Mouse (Mus musculus) embryonic facial prominence, embryonic 11.5 days (tissue): ENCODE measurements around the gene Dcst1. TPM values are rescaled to one million over a fixed set of nuclear protein-coding genes. Genes with fewer than 3 reads are reported as not detected.

Source experiments
- ATAC-seq: fragments of 200-750 bp; cut with Nextera tagmentation; replicated peaks from 2 replicates; pipeline ENCODE4 v1.8.0; 2017; ENCODE audit warnings: low read depth; ENCODE audit not compliant: insufficient number of reproducible peaks, low FRiP score, low TSS enrichment
- DNase-seq: peaks from one replicate; pipeline ENCODE4 v3.0.0-alpha.2; 2015; ENCODE audit warnings: low spot score
- H3K27ac ChIP-seq: fragments of 300-500 bp; sonication (generic); replicated peaks from 2 replicates; pipeline ENCODE4 v1.5.1; 2014; ENCODE audit warnings: mild to moderate bottlenecking, low read depth, low read length, control low read depth
- H3K27me3 ChIP-seq: fragments of 300-500 bp; sonication (generic); 2 replicates; pipeline ENCODE4 v1.6.1; 2014; ENCODE audit warnings: mild to moderate bottlenecking, low read length, moderate library complexity, mixed read lengths; ENCODE audit not compliant: control insufficient read depth, insufficient read depth
- H3K36me3 ChIP-seq: fragments of 300-500 bp; sonication (generic); replicated peaks from 2 replicates; pipeline ENCODE4 v1.6.1; 2014; ENCODE audit warnings: low read depth, mild to moderate bottlenecking, low read length, moderate library complexity, mixed read lengths; ENCODE audit not compliant: control insufficient read depth, insufficient read depth
- H3K4me1 ChIP-seq: fragments of 300-500 bp; sonication (generic); 2 replicates; pipeline ENCODE4 v1.6.1; 2014; ENCODE audit warnings: low read length, mixed read lengths; ENCODE audit not compliant: control insufficient read depth, insufficient read depth
- H3K4me2 ChIP-seq: fragments of 300-500 bp; sonication (generic); 2 replicates; pipeline ENCODE4 v1.6.1; 2014; ENCODE audit warnings: low read depth, mild to moderate bottlenecking, control low read depth, low read length, moderate library complexity
- H3K4me3 ChIP-seq: fragments of 300-500 bp; sonication (generic); 2 replicates; pipeline ENCODE4 v1.5.1; 2014; ENCODE audit warnings: low read depth, low read length, control low read depth
- H3K9ac ChIP-seq: fragments of 300-500 bp; sonication (generic); replicated peaks from 2 replicates; pipeline ENCODE4 v1.6.1; 2014; ENCODE audit warnings: mild to moderate bottlenecking, control low read depth, low read length
- H3K9me3 ChIP-seq: fragments of 300-500 bp; sonication (generic); replicated peaks from 2 replicates; pipeline ENCODE4 v1.6.1; 2016; ENCODE audit warnings: mild to moderate bottlenecking, low read length, inconsistent platforms, mixed read lengths; ENCODE audit not compliant: control insufficient read depth
- WGBS: fragments of 180-500 bp; shearing (Covaris S2); extraction: QIAGEN DNeasy Blood & Tissue Kit; methylation state at CpG from one replicate; pipeline ENCODE4 v1.1.7; 2014; 5-methylcytosine and 5-hydroxymethylcytosine counted together
- polyA plus RNA-seq: library from polyadenylated mRNA; unstranded; fragments of >200 nt; fragmentation: Nextera tagmentation; extraction: Ambion mirVana; gene quantifications from 2 replicates; pipeline ENCODE4 v1.2.1, GENCODE M21; 2014

Gene Dcst1
- polyA plus RNA-seq, 1 experiment from 2014 or later, result not detected

- DNase-seq, result no peak
- Histone ChIP-seq H3K9ac (no peak overlapping the region), H3K36me3 (no peaks in the 10 kb centered on the region), H3K27ac (no peak overlapping the region), H3K4me1 (no peaks in the 10 kb centered on the region), H3K4me2 (no peak overlapping the region), H3K4me3 (no peak overlapping the region), H3K9me3 (no peaks in the 10 kb centered on the region), H3K27me3 (no peaks in the 10 kb centered on the region; the same call in 1 of the 2 replicates)
- 60% methylated on average over 6 of the region's 6 CpGs for WGBS
- ATAC-seq, result no peak
These were observed 60.6 kb downstream of the Dcst1 start for GRCm38 (mm10) chr3:89304440-89304839.

- Histone ChIP-seq H3K36me3 (no peaks in the 10 kb centered on the region), H3K4me1 (no peaks in the 10 kb centered on the region), H3K4me2 (no peak overlapping the region), H3K9ac (no peak overlapping the region), H3K4me3 (no peak overlapping the region), H3K9me3 (no peaks in the 10 kb centered on the region), H3K27me3 (no peaks in the 10 kb centered on the region; the same call in 1 of the 2 replicates), H3K27ac (no peak overlapping the region)
- WGBS, result 62% methylated on average over 2 of the region's 2 CpGs
- ATAC-seq, result no peak
- DNase-seq, result no peak
These were observed 64.5 kb downstream of the Dcst1 start for GRCm38 (mm10) chr3:89300514-89300913.

Other genes with a start within 250 kb of the Dcst1 start
- gene Pklr, start 229.1 kb downstream of the Dcst1 start, polyA plus RNA-seq, result 1.5 and 2.0 TPM in 2 replicates
- 1.2 and 2.4 TPM in 2 replicates for gene Hcn3, start 205.1 kb downstream of the Dcst1 start, polyA plus RNA-seq
- 28.2 and 28.5 TPM in 2 replicates for gene Clk2, start 200.5 kb downstream of the Dcst1 start, polyA plus RNA-seq
- gene Scamp3, start 187.8 kb downstream of the Dcst1 start, polyA plus RNA-seq, result 80.5 and 91.1 TPM in 2 replicates
- 15.3 and 19.4 TPM in 2 replicates for gene Fam189b, start 182.1 kb downstream of the Dcst1 start, polyA plus RNA-seq
- 34.6 TPM in 2 replicates for gene Gba, start 162.3 kb downstream of the Dcst1 start, polyA plus RNA-seq
- gene Thbs3, start 150.1 kb downstream of the Dcst1 start, polyA plus RNA-seq, result 24.4 and 26.0 TPM in 2 replicates
- 208 and 225 TPM in 2 replicates for gene Mtx1, start 138.2 kb downstream of the Dcst1 start, polyA plus RNA-seq
- gene Muc1, start 136.2 kb downstream of the Dcst1 start, polyA plus RNA-seq, result 0.90 and 1.3 TPM in 2 replicates
- 287 and 288 TPM in 2 replicates for gene Krtcap2, start 119.3 kb downstream of the Dcst1 start, polyA plus RNA-seq
- gene Trim46, start 118.9 kb downstream of the Dcst1 start, polyA plus RNA-seq, result 3.0 and 4.5 TPM in 2 replicates
- 82.4 and 87.9 TPM in 2 replicates for gene Dpm3, start 105.9 kb downstream of the Dcst1 start, polyA plus RNA-seq
- 39.8 and 45.7 TPM in 2 replicates for gene Slc50a1, start 94.7 kb downstream of the Dcst1 start, polyA plus RNA-seq
- gene Efna1, start 84.1 kb downstream of the Dcst1 start, polyA plus RNA-seq, result 26.9 and 30.2 TPM in 2 replicates
- 6.6 and 8.3 TPM in 2 replicates for gene Efna3, start 42.3 kb downstream of the Dcst1 start, polyA plus RNA-seq
- gene Efna4, start 27.2 kb downstream of the Dcst1 start, polyA plus RNA-seq, result 39.1 and 39.5 TPM in 2 replicates
- 17.8 and 17.9 TPM in 2 replicates for gene Adam15, start 15.3 kb downstream of the Dcst1 start, polyA plus RNA-seq
- 0.32 TPM in 1 of 2 replicates, not detected in the other for gene Dcst2, start 3.3 kb downstream of the Dcst1 start, polyA plus RNA-seq
- gene Zbtb7b, start 29.5 kb upstream of the Dcst1 start, polyA plus RNA-seq, result 0.49 and 1.1 TPM in 2 replicates
- 0.80 TPM in 1 of 2 replicates, not detected in the other for gene Lenep, start 37.5 kb upstream of the Dcst1 start, polyA plus RNA-seq
- 23.8 and 24.4 TPM in 2 replicates for gene Flad1, start 46.6 kb upstream of the Dcst1 start, polyA plus RNA-seq
- 648 and 668 TPM in 2 replicates for gene Cks1b, start 53.1 kb upstream of the Dcst1 start, polyA plus RNA-seq
- gene Shc1, start 53.2 kb upstream of the Dcst1 start, polyA plus RNA-seq, result 43.6 and 53.0 TPM in 2 replicates
- gene Pygo2, start 65.0 kb upstream of the Dcst1 start, polyA plus RNA-seq, result 55.8 and 56.5 TPM in 2 replicates
- gene Pbxip1, start 71.5 kb upstream of the Dcst1 start, polyA plus RNA-seq, result 9.1 and 10.8 TPM in 2 replicates
- gene Pmvk, start 89.3 kb upstream of the Dcst1 start, polyA plus RNA-seq, result 57.3 and 58.9 TPM in 2 replicates
- 0.91 and 1.1 TPM in 2 replicates for gene Kcnn3, start 154.9 kb upstream of the Dcst1 start, polyA plus RNA-seq